Mouse (Mus musculus) layer of hippocampus, adult 8-10 months (tissue): ENCODE measurements around the gene Milr1. TPM values are rescaled to one million over a fixed set of nuclear protein-coding genes. Genes with fewer than 3 reads are reported as not detected.
"Not testable (repeated sequence)": the region's sequence is repeated elsewhere in the genome, so short reads cannot be mapped to it uniquely, and the experiment has no call there.

Source experiments
- DNase-seq, 2 experiments: peaks; one replicate each; pipeline ENCODE4 v3.0.0; 2022; ENCODE audit warnings: low spot score in 2 of 2
- total RNA-seq, 4 experiments: library from RNA; stranded (reverse); gene quantifications; 2 replicates each; pipeline ENCODE4 v1.2.4; 2022

Milr1 gene
- 1 to 10 TPM in 2 of 4 experiments, not detected in 2; 4.9 to 6.2 TPM for total RNA-seq

- DNase-seq, result no peak
Measured at GRCm38 (mm10) chr11:106751039-106752018, at the start of gene Milr1. Gene Milr1 (plus strand): TSS chr11:106751226.

- no peak for DNase-seq
Measured at GRCm38 (mm10) chr11:106701589-106701988, 49.4 kb upstream of the Milr1 start.

- no peak for DNase-seq
Measured at GRCm38 (mm10) chr11:106702584-106702983, 48.4 kb upstream of the Milr1 start.

- DNase-seq, result no peak
Measured at GRCm38 (mm10) chr11:106703931-106704330, 47.1 kb upstream of the Milr1 start.

DNA sequence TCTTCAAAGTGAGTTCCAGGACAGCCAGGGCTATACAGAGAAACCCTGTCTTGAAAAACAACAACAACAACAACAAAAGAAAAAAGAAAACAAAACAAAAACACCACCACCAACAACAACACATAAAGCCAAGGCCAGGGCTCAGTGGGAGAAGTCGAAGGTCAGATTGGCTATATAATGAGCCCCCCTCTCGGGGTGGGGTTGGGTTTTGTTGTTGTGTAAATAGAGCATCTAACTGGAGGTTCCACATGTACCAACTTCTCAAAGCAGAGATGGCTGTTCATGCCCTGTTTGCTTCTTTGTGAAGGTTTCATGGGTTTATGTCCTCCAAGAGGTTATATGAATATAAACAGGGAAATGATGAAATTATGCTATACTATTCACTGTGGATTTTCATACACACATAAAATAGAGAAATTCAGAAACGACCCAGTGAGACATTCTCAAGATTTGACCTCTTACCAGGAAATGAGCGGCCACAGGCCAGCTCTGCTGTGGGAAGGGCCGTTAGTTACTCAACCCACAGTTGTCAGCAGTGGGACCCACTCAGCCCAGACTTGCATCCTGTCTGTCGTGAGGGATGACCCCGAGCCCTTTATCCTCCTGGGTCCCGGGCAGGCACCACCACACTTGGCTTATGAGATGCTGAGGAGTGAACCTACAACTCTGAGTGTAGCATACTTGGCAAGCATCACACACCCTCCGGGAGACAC lies 46.5 kb upstream of the Milr1 start:
- no peak for DNase-seq

DNA sequence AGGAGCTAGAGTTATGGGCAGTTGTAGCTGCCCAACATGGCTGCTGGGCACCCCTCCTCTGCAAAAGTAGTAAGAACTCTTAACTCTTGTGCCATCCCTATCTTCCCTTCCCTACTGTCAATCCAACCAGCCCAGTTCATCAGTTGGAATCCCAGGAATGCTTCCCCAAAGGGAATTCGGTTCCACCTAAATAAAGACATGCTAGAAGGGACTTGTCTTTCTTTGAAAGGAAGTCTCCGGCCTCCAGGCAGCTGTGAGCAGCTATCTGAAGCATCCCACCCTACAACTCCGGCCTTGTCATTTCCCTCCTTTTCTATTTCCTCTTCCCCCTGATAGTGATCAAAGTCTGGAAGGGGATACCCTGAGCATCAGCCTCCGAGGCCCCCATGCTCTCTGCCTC lies 44.8 kb upstream of the Milr1 start:
- no peak for DNase-seq

DNA sequence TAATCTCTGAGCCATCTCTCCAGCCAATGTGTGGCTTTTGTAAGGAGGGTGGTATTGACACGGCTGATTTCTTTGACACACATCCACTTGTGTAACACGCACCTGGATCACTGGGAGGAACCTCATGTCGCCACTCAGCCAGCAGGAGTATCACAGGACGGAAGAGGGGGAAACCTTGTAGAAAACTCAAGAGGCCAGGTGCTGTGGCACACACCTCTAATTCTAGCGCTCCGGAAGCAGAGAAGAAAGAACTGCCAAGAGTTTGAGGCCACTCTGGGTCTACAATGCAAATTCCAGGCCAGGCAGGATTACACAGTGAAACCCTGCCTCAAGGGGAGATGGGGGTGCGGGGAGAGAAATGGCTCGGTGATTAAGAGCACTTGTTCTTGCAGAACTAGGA lies 43.9 kb upstream of the Milr1 start:
- no peak for DNase-seq

- DNase-seq, result no peak
Measured at GRCm38 (mm10) chr11:106707866-106708265, 43.2 kb upstream of the Milr1 start.

DNA sequence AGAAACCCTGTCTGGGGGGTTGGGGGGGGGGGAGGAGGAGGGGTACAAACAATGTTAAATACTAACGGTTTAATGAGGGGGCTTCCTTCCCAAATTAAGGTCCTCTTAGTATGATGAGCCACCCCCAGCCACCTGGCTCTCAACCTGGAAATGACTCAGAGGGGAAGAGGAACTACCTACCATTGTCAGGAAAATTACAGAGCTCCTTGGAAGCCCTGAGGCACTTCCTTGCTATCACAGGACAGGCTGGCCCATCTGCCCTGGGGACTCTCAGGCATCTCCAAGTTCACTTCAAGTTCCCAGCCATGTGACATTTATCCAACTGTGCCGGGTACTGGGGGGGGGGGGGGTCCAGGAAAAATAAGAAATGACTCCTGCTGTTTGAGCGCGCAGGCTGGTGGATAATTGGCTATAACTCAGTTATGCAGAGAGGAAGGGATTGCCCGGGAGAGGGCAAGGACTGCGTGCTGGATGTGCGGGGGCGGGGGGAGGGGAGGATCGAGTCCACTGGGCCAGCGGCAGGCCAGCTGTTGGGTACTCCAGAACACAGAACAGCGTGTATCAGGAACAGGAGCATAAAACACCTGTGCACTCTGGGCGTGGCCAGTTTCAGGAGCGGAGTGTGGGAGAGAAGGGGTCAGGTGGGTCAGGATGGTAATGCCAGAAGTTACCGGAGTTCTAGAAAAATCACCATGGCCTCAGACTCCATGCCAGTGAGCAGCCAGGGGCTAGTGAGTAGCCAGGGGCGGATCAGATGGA lies 41.6 kb upstream of the Milr1 start:
- no peak for DNase-seq

DNA sequence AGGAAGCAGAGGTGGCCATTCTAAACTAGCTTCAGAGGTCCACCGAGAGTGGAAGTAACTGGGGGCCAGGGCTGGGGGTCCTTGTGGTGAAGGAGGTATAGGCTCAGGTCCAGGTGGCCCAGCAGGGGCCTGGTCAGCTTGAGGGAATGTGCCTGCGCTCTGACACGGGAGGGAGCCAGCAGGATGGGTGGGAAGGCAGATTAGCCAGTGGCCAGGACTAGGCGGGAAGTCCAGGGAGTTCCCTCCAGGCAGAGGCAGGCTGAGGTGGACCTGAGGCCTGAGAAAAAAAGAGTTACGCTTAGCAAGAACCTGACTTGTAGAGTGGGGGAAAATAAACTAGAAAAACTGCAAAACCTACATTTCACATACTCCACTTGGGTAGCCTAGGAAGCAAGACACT lies 40.2 kb upstream of the Milr1 start:
- no peak for DNase-seq

DNA sequence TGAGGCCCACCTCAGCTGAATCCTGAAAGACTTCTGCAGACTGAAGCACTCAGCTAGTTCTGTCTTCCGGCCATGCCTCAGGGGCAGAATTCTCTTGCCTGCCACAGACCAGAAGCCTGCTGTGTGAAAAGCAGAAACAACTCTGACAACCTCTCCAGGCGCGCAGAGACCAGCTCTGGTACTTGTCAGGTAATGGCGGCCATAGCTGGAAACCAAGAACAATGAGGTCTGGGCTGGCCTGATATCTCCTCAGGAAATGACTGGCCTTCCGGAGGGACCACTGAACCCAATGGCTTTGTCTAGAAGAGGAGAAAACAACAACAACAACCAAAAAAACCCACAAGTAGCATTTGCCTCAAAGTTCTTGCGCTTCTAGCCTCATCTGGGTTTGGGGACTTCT lies 36.0 kb upstream of the Milr1 start:
- no peak for DNase-seq

DNA sequence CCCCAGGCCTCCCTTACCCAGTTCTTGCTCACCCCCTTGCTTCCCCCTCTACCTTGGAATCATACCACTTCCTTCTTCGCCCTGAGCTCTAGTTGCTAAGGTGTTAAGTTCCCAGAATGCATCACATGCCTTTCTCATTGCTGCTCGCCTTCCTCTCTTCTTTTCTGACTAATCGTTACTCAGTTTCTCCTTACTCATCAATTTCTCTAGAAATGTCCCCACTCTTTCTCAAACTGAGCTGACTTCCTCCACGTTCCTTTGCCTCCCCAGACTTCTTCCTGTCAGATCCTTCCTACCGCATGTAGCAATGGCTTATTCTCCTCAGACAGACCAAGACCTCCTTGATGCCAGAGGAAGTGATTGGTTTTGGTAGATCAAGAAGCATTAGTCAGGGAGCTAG lies 34.5 kb upstream of the Milr1 start:
- DNase-seq, result no peak

- no peak for DNase-seq
Measured at GRCm38 (mm10) chr11:106720379-106720778, 30.6 kb upstream of the Milr1 start.

DNA sequence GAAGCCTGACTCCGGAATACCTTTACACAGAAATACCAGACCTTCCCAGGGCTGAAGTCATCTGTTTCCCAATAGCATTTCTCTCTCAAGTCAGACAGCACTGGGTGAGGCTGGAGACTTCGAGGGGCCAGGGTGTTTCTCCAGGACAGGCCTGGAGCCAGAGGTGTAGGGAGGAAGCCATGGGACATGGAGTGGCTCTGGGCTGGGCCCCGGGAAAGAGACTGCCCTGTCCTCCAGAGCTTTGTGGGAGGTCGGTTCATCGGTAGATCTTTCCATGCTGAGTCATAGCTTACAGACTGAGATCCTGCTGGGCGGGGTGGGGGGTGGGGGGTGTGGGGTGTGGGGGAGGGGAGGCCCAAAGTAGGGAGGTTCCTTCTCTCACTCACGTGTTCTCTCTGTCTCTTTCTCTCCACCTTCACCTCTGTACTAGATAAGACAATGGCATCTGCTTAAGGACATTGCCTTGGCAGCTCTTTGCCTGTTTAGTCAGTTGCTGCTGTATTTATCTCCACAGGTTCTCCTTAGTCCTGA lies 28.1 kb upstream of the Milr1 start:
- no peak for DNase-seq

DNA sequence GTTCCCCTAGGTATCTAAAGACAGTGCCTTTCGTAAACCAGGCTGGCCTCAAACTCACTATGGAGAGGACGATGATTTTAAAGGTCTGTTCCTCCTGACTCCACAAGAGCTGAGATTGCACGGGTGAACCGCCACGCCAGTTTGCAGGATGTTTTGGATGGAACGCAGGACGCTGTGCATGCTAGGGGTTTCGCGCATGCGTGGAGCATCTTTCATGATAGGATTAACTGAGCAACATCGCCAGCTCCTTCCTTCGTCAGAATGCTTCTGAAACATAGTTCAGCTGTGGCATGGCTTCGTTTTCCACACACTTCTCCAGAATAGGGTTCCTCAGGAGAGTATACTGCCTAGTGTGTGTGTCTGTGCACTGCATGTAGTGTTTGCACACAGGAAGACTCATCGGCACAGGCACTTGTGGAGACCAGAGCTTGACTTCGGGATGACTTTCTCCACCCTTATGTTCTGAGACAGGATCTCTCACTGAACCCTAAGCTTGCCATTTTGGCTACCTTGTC lies 27.4 kb upstream of the Milr1 start:
- no peak for DNase-seq

DNA sequence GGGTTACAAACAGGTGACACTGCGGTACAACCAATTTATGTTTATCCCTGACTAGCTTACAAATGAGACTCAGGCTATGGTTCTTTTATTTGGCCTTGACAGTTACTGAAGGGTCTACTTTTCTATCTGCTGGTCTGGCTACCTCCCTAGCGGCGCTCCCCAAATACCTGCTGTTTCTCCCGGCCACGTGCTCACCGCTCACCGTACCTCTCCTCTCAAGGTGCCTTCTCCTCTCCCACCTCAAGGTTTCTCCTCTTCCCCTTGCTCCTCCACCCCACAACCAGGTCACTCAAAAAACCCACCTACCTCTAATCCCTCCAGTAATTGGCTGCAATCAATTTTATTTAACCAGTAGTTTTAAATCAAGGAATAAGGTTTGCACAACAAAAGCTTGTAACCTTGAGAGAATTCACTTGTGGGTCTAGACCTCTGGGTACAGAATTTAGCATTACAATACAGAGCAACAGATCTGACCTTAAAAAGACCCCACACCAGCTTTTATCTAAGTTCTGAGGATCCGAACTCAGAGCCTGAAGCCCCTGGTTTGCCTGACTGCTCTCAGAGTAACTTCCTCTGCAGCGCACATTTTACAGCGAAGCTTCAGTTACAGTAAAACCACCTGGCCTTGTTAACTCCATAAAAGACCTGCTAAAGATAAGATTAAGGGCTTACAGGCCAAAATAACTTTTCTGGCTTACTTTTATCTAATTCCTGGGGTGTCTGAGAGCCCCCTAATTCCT lies 26.7 kb upstream of the Milr1 start:
- DNase-seq, result no peak

GRCm38 (mm10) chr11:106724916-106725235 lies 26.1 kb upstream of the Milr1 start:
- not testable (repeated sequence) for DNase-seq

- no peak for DNase-seq
Measured at GRCm38 (mm10) chr11:106727967-106728366, 23.1 kb upstream of the Milr1 start.

GRCm38 (mm10) chr11:106728402-106729366 lies 22.3 kb upstream of the Milr1 start:
- no peak for DNase-seq

DNA sequence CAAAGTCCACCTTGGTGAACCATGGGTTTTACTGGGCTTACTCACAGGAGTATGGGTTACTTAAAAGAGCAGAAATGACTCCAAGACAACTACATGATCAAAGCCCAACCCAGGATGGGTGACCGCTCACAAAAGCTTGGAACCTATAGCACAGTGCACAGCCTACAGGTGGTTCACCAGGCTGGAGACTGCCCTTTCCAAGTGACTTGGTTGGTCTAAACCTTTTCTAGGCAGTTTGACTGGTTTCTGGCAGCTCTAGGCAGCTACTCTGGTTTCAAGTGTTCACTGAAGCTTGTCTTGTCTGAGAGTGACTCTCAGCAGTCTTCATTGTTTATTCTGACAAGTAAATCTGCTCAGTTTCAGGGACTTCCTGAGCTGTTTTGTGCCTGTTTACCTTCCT lies 21.4 kb upstream of the Milr1 start:
- no peak for DNase-seq
